Mouse (Mus musculus): ENCODE data around the gene A4gnt. TPM values are rescaled to one million over a fixed set of nuclear protein-coding genes. Genes with fewer than 3 reads are reported as not detected.
A peak's percentile ranks its signal among the peaks of the same experiment; 100 is the strongest.

A4gnt gene
- total RNA-seq, 2 experiments from 2014 or later: not detected

DNA sequence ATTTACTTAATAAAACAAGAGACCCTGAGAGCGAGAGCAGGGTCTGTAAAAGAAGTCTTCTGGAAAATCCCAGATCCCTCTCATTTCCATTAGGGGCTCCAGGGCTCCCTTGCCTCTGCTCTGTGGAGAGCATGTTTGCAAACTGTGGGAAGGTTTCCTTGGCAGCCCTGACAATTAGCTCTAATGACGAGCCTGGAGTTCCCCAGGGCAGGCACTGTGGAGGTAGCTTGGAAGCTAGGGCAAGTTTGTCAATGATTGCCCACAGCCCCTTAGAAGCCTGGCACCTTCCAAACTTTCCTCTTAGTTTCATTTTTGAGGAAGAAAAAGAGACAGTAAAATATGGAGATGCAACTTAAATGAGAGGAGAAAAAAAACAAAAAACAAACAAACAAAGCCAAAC is 19.5 kb downstream of the A4gnt start:
- intact Hi-C loops (cut with DNase I): no loop called here
- no peak for DNase-seq

- intact Hi-C loops (cut with DNase I): no loop called here
- peak in 1 of 2 experiments; percentile 8 for DNase-seq
Observed at GRCm38 (mm10) chr9:99632264-99632663, 20.0 kb downstream of the A4gnt start.

GRCm38 (mm10) chr9:99636776-99637175 is 24.5 kb downstream of the A4gnt start:
- no peak for DNase-seq
- intact Hi-C loops (cut with DNase I): no loop called here

DNA sequence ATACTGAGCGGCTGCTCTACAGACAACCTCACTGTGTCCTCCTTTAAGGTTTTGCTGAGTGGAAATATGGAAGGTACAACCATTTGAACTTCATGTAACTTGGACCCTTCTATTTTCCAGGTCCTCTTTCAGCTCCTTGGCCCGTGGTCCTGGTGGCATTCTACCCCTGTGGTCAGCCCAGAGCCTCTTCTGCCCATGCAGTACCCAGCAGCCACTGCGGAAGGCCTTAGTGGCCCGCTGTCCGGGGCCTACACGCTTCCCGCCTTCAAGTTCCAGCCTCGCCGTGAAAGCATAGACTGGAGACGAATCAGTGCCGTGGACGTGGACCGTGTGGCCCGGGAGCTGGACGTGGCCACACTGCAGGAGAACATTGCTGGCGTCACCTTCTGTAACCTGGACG is 24.9 kb downstream of the A4gnt start:
- no peak for DNase-seq
- intact Hi-C loops (cut with DNase I): no loop called here

DNA sequence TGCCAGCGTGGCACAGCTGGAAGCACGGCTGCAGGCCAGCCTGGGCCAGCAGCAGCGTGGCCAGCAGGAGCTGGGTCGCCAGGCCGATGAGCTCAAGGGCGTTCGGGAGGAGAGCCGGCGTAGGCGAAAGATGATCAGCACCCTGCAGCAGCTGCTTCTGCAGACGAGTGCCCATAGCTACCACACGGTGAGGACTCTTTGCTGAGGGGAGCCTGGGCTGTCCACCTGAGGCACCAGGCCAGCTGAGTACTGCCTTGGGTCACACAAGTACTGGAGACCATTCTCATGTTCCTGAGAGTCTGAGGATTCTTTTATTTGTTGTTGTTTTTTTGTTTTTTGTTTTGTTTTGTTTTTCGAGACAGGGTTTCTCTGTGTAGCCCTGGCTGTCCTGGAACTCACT is 25.4 kb downstream of the A4gnt start:
- DNase-seq: no peak

GRCm38 (mm10) chr9:99639957-99640356 is 27.7 kb downstream of the A4gnt start:
- DNase-seq: no peak
- intact Hi-C loops (cut with DNase I): no loop called here

More for the DNA sequence above, 25.4 kb downstream of the A4gnt start:
- intact Hi-C loops (cut with DNase I): no loop called here

DNA sequence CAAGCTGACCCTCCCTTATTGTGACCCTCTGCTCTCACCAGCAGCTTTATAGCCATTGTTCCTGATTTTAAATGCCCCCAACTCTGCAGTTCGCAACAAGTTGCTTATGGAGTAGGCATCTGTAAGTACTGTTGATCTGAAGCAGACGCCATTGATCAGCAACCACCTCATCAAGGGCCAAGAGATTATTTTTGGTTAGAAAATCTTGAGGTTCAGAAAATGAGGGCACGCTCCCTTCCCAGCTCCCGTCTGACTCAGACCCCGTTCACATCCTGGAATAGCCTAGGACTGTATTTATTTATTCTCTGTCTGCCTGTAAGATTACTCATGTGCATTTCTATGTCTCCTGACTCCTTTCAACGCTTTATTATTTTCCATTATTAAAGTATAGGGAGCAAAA is 33.1 kb downstream of the A4gnt start:
- DNase-seq: no peak
- intact Hi-C loops (cut with DNase I): no loop called here

DNA sequence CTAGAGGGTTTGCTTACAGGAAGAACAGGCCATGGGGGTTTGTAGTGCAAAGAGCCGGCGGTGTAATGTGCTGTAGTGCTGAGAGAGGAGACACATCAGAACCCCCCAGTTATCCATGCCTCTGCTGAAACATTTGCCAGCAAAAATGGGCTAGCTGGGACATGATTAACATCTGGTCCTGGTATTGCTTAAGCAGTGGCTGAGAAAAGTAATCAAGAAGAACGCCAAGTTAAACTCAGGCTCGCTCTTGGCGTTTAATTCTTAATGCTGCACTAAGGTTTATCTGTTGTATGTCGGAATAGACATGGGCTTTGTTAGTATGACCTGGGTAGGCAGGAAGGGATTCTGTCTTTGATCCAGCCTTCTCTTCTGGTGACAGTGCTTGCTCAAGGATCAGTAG is 33.8 kb downstream of the A4gnt start:
- intact Hi-C loops (cut with DNase I): no loop called here
- no peak for DNase-seq

DNA sequence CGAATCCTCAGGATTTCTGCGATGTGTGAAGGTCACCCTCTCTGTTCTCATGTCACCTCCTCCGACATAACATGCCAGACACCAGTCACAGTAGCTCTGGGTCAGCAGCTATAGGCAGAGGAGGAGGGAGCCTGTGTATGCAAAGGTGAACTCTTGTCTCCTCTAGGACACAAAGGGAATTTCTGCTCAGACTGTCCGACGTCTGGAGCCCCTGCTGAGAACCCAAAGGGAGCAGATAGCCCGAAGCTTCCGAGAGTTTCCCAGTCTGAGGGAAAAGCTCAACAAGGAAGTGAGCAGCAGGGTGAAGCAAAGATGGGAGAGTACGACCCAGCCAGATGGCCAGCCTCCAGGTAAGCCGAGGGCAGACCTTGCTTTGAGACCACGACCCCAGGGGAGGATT is 48.5 kb downstream of the A4gnt start:
- no peak for DNase-seq
- intact Hi-C loops (cut with DNase I): loop anchor here (10.0 kb wide), 1 partner anchor 206 kb away; the partner anchor contains the start of gene Nme9

- intact Hi-C loops (cut with DNase I): loop anchor here (2.0 to 10.0 kb wide), 2 partner anchors 75 to 207 kb away; partner anchors contain the start of gene Nme9
- no peak for DNase-seq
Observed at GRCm38 (mm10) chr9:99661606-99662166, 49.4 kb downstream of the A4gnt start.

DNA sequence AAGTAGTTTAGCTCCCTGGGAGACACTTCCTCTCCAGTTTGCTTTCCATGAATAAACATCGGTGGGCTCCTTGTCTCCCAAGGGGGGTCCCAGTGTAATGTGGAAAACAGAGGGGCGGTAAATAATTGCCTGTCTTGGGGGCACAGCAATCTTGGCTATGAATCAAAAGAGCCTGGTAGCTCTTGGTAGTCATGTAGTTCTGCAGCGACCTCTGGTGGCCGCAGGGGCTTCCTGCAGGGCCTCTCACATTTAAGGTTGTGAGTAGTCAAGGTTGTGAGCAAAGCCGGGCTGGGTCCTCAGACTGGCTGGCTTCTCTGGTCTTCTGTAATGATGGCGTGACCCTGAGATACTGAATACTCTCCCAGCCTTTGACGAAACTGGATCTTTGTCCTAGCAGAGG is 50.1 kb downstream of the A4gnt start:
- intact Hi-C loops (cut with DNase I): loop anchor here (2.0 to 10.0 kb wide), 2 partner anchors 76 to 208 kb away; partner anchors contain the start of gene Nme9
- DNase-seq: peak; percentile 59 to 75

GRCm38 (mm10) chr9:99662887-99663286 is 50.6 kb downstream of the A4gnt start:
- DNase-seq: no peak
- intact Hi-C loops (cut with DNase I): loop anchor here (2.0 to 10.0 kb wide), 2 partner anchors 76 to 208 kb away; partner anchors contain the start of gene Nme9

- intact Hi-C loops (cut with DNase I): loop anchor here (10.0 kb wide), 1 partner anchor 213 kb away; the partner anchor contains the start of gene Nme9
- peak; percentile 11 to 53 for DNase-seq
Observed at GRCm38 (mm10) chr9:99667596-99667995, 55.3 kb downstream of the A4gnt start.

- DNase-seq: peak in 1 of 2 experiments; percentile 14
- intact Hi-C loops (cut with DNase I): no loop called here
Observed at GRCm38 (mm10) chr9:99671603-99672002, 59.3 kb downstream of the A4gnt start.

Other genes with a start within 250 kb of the A4gnt start
- 1 to 10 TPM; 6.8 to 7.5 TPM for gene Mras, start 175.1 kb upstream of the A4gnt start, total RNA-seq (2021)
- gene Nme9, start 161.0 kb upstream of the A4gnt start, total RNA-seq (2021): under 1 TPM in 1 of 2 experiments, not detected in 1; 0.50 TPM
- gene Armc8, start 43.6 kb upstream of the A4gnt start, total RNA-seq (2021): 10 to 100 TPM; 22.7 to 23.0 TPM
- 1 to 10 TPM; 6.6 to 6.7 TPM for gene Dbr1, start 36.7 kb upstream of the A4gnt start, total RNA-seq (2021)
- gene Dzip1l, start 17.0 kb downstream of the A4gnt start, total RNA-seq (2021): 1 to 10 TPM; 5.0 to 7.0 TPM
- gene Cldn18, start 104.8 kb downstream of the A4gnt start, total RNA-seq (2021): not detected

Data from heart, postnatal 14 days (tissue).